Mouse (Mus musculus) adipocyte (in vitro differentiated cells): ENCODE measurements around the gene Abhd11.
"Not testable (repeated sequence)": the region's sequence is repeated elsewhere in the genome, so short reads cannot be mapped to it uniquely, and the experiment has no call there.

Source experiments
- DNase-seq: peaks from one replicate; pipeline ENCODE4 v3.0.0-alpha.2; 2016; ENCODE audit warnings: low spot score

The Abhd11 gene

DNA sequence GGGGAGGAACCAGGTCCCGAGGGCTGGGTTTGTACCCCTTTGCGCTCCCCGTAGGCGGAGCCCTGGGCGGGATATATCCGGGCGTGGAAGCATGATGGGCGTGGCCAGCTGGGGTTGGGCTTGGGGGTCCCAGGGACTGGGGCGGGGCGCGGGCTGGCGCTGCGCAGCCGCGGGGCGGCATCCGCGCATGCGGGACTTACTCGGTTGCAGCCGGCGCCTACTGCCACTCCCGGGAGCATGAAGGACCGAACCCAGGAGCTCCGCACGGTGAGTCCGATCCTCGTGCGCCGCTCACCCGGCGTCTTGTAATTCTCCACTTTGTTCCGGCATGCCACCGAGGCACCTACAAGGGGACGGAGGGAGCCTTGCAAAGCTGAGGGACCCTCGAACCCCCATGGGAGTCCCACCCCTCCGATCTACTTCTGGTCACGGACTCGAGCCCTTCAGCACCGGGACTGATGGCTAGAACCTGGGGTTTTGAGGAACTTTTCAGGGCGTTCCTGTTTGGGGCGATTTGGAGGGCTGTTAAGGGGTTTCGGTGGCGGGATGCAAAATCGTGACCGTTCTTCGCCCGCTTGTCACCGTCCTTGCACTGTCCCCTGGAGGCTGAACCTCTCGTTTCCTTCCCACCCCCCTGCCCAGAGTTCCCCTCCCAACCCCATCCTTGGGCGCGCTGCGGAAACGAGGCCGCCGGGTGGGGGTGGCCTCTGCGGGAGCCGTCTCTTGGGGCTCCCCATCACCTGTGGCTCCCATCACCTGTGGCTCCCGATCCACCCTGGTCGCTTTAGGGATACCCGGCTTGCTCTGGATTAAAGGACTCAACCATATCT lies 14.6 kb downstream of the Abhd11 start, which contains the start of gene Stx1a:
Stx1a (plus strand) TSS at position 139 of the 830 bp plus-strand sequence.
- DNase-seq, result peak; percentile 65

DNA sequence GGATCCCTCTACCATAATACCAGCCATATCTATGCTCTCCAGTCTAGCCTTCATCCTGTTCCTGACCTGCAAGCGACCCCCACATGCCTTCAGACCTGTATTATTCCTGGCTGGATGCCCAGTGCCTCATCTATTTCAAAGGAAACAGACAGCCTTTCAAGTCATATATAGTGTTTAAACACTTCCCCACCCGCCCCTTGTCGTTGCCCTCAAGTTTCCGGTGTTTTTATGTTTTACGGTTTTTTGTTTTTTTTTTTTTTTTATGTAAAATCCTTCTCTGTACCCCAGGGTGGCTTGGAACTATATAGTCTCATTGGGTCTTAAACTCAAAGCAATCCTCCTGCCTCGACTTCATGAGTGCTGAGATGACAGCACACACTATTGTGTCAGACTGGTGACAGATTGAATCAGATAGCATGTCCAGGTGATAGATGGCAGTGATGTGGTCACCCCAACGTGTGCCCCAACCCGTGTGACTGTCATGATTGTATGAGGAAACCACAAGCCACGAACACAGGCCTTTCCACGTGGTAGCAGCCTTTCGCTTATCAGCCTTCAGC lies 15.8 kb downstream of the Abhd11 start:
- no peak for DNase-seq

DNA sequence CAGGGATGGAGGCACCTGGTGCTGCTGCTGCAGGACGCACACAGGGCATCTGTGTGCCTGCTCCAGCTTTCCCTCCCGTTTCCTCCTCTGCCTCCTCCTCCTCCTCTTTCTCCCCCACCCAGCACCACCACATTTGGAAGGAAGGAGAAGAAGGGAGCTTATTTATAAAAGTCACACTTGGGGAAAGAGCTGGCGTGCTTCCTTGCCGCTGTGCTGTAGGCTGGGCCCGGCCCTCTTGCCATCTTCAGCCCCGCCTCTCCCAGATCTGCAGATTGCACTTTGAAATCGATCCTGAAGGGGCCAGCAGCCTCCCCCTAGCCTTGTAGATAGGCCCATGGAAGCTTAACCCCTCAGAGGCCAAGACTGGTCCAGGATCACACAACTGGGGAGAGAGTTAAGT lies 16.9 kb downstream of the Abhd11 start:
- no peak for DNase-seq

DNA sequence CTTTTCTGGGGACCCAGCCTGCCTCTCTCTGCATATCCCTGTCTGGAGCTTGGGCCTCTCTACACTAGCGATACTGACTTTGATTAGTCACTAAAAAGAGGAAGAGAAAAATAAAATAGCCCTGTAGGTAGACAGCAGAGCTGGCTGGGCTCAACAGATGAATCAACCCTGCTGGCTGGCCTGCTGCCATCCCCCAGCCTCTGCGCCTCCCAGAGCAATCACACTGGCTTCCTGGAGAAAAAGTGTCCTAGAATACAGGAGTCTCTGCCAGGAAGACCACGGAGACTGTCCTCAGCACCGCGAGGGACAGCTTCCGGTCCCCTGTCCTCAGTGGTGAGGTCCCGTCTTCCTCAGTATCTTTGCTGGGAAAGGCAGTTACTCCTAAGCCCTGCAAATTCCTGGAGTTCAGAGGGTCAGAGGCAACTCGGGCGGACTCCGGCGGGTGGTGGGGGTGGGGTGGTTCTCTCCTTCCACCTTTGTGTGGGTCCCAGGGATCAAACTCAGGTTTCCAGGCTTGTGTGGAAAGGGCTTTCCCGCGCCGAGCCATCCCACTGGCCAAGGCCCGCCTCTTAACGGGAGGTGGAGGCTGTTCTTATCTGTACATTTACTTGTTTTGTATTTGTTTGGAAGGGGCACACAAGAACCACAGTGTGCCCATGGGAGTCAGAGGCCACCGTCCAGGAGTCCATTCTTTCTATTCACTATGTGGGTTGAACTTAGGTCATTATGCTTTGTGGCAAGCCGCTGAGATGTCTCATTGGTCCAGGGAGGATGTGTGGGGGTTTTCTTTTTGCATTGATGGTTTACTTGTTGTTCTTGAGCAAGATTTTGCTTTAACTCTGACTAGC lies 20.3 kb downstream of the Abhd11 start:
- DNase-seq, result peak; percentile 39

DNA sequence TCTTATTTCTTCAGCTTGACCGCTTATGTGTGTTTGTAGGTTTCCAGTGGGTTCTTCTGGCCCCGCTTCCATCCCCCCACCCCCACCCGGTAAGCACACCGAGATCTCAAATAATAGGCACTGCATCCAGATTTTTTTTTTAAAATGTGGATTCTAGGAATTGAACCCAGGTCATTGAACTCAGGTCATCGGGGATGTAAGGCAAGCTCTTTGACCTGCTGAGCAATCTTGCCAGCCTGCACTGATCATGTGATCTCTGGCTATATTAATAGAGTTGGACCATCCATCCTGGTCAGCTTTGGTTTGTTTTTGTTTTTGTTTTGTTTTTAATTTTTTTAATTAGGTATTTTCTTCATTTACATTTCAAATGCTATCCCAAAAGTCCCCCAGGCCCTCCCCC lies 23.6 kb downstream of the Abhd11 start:
- no peak for DNase-seq

DNA sequence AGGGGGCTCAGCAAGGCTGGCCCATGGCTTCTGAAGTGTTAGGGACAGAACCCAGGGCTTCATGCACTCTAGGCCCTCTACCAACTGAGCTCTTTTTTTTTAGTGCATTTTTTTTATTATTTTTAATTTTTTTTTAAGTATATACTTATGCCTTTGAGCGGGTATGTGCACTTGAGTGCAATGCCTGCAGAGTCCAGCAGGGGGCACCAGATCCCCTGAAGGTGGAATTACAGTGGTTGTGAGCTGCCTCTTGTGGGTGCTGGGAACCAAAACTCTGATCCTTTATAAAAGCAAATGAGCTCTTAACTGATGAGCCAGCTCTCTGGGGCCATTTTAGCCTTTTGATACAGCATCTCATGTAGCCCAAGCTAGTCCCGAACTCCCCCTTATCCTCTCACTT lies 25.6 kb downstream of the Abhd11 start:
- no peak for DNase-seq

DNA sequence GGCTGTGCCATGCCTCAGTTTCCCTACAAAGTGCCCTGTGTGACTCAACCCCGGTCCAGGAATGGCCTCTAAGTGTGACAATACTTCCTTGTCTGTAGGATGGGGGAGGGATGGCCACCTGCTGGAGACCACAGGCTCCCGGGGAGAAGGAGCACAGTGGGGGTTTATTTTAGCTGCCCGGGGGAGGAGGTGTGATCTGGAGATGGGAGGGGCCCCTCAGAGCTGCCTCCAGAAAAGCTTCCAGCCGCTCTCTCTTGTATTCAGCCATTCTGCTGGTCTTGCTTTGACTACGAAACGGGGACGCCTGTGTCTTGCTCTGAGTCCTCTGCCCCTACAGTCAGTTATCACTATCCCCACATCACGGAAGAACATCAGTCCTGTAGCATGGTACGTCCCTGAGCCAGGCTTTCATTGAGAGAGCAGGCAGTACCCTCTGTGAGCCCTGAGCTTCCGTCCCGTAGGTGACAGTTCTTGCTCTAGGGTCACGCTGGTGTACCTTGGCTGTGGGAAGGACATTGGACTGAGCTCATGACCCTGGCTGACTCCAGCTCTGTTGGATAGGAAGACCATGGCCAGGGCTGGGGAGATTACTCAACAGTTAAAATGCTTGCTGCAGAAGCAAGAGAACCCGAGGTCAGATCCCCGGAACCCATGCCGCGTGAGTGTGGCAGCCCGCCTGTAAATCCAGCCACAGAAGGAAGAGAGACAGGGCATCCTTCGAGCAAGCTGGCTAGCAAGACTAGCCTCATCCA lies 26.8 kb downstream of the Abhd11 start:
- DNase-seq, result no peak

DNA sequence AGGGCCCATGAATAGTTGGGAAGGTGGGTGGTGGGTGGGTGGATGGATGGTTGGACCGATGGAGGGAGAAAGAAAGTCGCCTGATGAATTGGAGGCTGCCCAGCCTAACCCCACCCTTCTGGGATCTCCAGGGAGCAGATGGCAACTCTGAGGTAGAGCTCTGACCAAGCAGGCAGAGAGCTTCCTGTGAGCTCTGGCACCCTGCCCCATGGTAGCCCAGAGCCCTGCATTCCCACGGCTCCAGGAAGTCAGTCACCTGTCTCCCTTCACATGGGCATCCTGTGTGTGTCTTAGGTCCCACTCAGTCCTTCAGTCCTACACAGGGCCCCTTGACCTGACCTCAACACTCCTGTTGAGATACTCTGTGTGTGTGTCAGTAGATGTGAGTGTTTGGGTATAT lies 29.0 kb downstream of the Abhd11 start:
- no peak for DNase-seq

DNA sequence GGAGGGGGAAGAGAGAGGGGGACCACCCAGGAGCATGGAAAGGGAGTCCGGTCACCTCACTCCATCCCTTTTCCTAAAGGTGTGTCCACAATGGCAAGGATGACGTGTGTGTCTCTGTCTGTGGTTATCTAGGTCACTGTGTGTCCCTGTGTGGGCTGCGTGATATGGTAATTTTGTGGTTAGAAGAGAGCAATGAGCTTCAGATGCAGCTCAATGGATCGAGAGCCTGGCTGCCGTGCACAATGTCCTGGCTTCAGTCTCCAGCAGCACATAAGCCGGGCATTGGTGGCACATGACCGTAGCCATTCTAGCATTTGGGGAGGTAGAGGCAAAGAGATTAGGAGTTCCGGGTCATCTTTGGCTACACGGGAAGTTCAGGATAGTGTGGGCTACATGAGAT lies 30.6 kb downstream of the Abhd11 start:
- no peak for DNase-seq

DNA sequence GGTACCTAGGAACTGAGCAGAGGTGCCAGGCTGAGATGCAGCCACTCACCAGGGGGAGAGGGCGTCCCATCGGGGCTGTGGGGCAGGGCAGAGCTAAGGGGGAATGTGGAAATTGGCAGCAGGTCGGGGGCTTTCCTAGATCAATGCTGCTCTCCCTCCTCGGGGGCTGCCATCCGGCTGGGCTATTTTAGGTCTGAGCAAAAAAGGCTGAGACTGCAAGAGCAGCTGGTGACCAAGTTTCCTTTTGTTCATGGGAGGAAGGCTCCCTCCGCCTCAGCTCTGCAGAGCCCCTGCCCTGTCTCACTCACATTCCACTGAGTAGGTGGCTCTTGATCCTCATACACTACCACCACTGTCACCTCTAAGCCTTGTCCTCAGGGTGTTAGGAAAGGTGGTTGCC lies 31.1 kb downstream of the Abhd11 start:
- DNase-seq, result no peak

DNA sequence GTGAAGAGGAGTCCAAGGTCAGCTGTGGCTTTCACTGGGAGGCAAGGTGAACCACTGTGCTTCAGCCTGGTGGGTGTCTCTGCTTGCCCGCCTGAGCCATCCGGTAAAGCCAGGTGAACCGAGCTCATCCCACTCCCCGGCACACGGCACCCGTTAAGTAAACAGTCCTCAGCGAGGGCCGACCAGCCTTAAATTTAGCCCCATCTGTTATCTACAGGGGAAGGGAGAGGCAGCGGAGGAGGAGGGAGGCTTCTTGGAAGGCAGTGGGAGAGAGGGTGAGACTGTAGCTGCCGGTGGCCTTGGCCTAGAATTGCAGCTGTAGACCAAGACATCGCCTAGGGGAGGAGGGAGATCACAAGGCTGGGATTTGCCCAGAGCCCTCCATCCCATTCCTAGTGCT lies 31.8 kb downstream of the Abhd11 start:
- DNase-seq, result no peak

DNA sequence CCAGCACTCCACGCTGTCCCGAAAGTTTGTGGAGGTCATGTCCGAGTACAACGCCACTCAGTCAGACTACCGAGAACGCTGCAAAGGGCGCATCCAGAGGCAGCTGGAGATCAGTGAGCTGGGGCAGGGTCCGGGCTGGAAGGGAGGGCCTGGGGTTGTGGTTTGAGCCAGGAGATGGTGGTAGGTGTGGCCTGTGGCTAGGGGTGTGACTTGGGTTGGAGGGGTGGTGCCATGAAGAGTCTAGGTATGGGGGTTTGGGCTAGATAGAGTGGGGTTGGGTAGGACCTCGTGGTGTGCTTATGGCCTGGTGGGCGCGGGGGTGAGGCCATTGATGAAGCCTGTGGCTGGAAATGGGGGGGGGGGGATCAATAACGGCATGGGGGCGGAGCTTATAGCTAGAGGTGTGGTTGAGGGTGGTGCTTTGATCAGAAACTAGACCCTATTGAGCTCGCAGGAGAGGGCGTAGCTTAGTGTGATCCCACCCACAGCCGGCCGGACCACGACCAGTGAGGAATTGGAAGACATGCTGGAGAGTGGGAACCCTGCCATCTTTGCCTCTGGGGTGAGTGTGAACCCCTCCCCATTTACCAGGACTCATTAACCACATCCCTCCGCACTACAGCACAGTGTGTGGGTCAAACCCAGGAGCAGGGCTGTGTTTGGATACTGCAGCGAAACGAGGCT lies 33.3 kb downstream of the Abhd11 start:
- no peak for DNase-seq

DNA sequence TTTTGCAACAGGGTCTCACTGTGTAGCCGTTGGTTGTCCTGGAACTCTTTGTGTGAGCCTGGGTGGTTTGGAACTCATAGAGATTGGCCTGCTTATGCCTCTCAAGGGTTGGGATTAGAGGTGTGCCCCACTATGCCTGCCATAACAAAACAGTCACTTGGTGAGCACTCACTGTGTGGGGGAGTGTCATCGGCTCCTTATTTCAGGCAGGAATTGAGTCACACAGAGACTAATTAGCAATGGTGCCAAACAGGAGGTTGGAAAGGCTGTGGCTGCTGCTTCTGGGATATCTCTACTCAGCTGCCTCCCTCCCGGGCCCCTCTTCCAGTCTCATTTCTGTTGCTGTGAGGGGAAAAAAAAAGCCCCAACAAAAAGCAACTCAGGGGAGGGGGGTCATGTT lies 35.6 kb downstream of the Abhd11 start:
- DNase-seq, result no peak

DNA sequence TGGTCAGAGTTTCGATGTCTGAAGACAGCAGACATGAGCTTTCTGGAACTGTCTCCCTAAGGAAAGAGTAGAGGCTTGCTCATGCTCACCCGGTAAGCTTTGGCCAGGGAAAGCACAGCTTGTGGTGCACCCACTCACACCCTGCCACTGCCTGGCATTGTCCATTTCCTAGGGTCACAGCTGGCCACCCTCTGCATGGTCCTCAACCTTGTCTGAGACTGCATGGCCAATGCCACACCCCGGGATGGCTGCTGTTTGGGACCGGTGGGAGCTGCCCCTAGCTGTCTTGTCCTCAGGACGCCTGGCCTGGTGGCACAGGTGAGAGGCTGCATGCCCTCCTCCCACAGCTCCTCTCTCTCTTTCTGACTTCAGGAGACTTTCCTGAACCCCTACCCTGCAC lies 39.6 kb downstream of the Abhd11 start:
- no peak for DNase-seq

DNA sequence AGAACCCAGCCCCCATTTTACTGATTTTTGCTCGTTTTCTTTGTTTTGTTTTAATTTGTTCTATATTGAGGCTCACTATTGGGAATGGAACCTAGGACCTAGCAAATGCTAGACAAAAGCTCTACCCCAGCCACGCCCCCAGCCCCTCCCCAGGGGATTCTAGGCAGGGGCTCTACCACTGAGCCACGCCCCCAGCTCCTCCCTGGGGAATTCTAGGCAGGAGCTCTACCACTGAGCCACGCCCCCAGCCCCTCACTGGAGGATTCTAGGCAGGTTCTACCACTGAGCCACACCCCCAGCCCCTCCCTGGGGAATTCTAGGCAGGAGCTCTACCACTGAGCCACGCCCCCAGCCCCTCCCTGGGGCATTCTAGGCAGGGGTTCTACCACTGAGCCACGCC lies 40.3 kb downstream of the Abhd11 start:
- not testable (repeated sequence) for DNase-seq

DNA sequence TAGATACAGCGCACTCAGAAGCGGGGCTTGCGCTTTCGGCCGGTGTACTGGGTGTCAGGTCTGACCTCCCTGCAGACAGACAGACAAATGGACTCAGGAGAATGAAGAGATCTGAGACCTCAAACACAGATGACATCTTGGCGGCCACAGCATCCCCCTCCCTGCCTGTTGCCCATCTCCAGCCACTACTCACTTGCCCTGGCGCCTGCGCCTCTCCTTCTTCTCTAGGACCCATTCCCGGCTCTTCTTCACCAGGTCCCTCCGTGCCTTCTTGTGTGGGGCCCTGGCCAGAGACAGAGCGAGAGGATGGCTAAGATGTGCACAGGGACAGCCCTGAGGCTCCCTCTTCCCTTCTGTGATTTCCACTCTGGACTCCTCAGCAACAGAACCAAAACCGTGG lies 44.4 kb downstream of the Abhd11 start:
- no peak for DNase-seq
